Mouse (Mus musculus): ENCODE results near the gene Ccp110.

DNA sequence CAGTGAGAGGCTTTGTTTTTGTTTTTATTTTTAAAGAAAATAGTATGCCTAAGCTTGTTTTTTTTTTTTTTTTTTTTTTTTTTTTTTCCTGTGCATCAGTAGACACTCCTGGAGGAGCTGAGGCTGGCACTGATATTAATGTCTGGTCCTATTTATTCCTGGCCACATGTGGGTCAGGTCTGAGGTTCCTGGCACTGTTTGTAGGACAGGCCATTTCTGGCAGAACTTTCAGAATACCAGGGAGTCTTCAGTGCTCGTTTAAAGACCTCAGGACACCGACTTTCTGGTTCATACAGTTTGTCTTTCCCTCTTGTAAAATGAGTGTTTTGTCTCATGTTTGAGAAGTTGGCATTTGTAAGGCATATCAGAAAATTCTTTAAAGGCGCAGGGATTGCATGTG, 19.4 kb downstream of the Ccp110 start:
- TF ChIP-seq CTCF (conservative IDR thresholded peaks at IDR 0.05; ENCODE audit: insufficient read depth, insufficient read length, low read depth, low read length) (no peak), POLR2A (IDR thresholded peaks at IDR 0.05; ENCODE audit: low read depth, low read length) (no peak)
